Mouse (Mus musculus) neutrophil, adult 65 days (primary cell): ENCODE data around the gene Unc5b. TPM values are rescaled to one million over a fixed set of nuclear protein-coding genes. Genes with fewer than 3 reads are reported as not detected.

Experiments used
- total RNA-seq: library from RNA; stranded (reverse); gene quantifications from 2 replicates; pipeline ENCODE4 v1.2.4, GENCODE M21; 2023

The Unc5b gene
- total RNA-seq = 0.23 TPM in 1 of 2 replicates, not detected in the other

GRCm38 (mm10) chr10:60831379-60831778 lies at the start of gene Unc5b:
TSS of gene Unc5b (minus strand) at chr10:60831581.

DNA sequence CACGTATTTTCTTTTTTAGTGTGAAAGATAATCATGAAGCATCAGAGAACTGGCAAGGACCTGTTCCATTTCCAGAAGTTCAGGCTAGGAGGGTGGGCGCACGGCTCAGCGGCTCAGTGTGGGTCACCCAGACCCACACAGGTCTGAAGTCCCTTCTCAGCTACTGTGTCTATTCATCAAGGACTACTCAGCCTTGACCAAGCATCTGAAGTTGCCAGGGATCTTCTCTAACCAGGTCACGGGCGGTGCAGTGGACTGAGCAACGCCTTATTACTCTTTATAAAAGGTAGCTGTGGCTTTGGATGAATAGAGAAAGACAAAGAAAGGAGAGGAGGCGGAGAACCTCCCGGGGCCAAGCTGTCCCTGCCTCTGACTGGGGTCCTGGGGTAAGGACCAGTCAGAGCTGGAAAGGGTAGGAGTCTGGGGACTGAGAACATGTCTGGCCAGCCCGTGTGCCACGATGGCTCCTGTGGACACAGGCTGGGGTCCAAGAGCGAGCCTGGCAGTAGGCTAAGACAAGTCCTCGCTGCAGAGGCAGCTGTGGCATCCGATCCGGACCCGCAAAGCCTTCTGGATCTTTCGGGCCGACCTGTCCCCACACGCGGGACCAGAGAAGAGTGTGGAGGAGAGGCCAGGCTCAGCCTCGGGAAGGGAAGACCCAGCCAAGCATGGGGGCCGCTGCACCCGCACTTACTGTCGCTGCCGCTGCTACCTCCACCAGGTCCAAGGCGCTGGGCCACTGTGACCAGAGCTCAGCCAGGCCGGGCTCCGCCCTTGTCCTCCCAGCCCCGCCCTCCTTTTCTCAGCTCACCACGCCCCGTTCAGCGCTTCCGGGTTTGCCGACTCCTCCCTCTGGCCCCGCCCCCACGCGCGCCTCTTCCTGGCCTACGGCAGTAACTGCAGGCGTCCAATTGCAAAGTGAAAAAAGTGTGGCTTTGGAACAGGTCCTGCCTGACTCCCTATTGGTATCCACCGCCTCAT lies 79.1 kb downstream of the Unc5b start, which contains the start of gene Slc29a3:
Gene Slc29a3 (minus strand): TSS at position 755 of the 981 bp plus-strand sequence.

Other genes with a start within 250 kb of the Unc5b start
- gene Cdh23, start 135.1 kb downstream of the Unc5b start, total RNA-seq = 1.6 and 4.2 TPM in 2 replicates
- gene Slc29a3, start 78.8 kb downstream of the Unc5b start, total RNA-seq = 25.8 and 26.9 TPM in 2 replicates